Mouse (Mus musculus) inflammation-experienced regulatory T-cells, adult 16 weeks (primary cell): ENCODE measurements around the gene Fshb. TPM values are rescaled to one million over a fixed set of nuclear protein-coding genes. Genes with fewer than 3 reads are reported as not detected.

Experiments
- polyA plus RNA-seq: library from polyadenylated mRNA; unstranded; fragments of 100-300 nt; shearing (Covaris generic); gene quantifications from one replicate; pipeline ENCODE4 v1.2.1, GENCODE M21; 2017

Fshb gene
- not detected for polyA plus RNA-seq

DNA sequence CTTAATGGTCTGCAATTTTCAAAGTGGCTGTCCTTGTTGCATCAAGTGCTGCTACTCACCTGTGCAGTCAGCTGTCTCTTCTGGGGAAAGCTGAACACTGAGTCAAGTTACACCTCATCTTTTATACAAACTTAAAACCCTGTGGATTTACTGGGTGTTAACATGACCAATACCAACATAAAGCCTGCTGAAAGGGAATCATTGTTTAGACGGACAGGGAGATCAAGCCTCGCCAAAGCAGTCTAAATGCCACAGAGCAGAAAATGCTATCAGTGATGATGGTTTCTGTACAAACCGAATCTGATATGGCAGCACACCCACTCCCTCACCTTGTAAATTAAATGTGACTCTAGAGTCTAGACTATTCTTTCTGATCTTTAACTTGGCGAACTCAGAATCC is at the start of gene Fshb:
Fshb (minus strand) TSS at position 101 of the 400 bp plus-strand sequence.

Other genes with a start within 250 kb of the Fshb start
- gene Arl14ep, start 85.2 kb downstream of the Fshb start, polyA plus RNA-seq, result 21.4 TPM
- not detected for gene Kcna4, start 231.0 kb upstream of the Fshb start, polyA plus RNA-seq